Mouse (Mus musculus): ENCODE measurements around the gene Rbms1.

Gene Rbms1

DNA sequence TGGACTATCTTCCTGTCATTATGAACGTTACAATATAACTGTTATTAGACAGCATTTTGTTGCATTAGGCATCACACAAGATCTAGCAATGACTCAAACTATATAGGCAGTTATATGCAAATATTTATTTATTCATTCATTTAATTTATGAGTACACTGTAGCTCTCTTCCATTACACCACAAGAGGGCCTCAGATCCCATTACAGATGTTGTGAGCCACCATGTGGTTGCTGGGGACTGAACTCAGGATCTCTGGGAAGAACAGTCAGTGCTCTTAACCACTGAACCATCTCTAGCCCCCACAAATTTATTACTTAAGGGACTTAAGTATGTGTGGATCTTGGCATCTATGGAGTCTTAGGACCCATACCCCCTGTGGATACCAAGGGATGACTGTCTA lies 214.4 kb downstream of the Rbms1 start:
- DNase-seq = no peak

DNA sequence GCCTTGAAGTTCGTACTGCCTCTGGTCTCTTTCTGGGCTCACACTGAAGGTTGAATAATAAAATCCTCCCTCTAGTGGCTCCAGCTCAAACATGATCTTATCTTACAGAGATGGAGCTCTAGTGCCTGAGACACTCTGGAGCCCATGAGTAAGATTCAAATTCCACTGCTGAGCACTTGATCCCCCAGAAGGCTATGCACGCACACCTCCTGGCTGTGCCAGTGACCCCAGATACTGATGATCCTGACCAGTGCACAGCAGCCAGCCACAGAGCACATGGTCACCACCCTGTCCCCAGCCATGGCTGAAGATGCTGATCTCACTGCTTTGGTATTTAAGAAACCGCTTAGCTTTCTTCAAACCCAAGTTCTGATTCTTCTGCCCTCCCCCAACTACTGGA lies 215.4 kb downstream of the Rbms1 start:
- no peak for DNase-seq

DNA sequence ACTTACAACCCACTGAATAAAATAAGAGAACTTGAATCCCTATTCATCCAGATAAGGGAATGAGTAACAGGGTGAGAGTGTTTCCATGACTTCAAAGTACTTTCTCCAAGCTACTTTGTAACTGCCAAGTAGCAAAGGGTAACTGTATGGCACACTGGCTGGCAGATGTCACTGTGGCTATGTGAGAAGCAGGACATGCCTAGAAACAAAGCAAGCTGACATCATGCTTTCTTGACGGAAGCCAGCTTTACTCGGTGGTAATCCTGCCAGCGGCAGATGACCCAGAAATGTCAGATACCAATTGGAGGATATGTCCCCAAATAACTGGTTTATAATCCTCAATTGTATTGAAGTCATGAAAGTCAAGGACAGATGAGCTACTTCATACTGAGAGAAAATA lies 218.3 kb downstream of the Rbms1 start:
- DNase-seq = no peak

DNA sequence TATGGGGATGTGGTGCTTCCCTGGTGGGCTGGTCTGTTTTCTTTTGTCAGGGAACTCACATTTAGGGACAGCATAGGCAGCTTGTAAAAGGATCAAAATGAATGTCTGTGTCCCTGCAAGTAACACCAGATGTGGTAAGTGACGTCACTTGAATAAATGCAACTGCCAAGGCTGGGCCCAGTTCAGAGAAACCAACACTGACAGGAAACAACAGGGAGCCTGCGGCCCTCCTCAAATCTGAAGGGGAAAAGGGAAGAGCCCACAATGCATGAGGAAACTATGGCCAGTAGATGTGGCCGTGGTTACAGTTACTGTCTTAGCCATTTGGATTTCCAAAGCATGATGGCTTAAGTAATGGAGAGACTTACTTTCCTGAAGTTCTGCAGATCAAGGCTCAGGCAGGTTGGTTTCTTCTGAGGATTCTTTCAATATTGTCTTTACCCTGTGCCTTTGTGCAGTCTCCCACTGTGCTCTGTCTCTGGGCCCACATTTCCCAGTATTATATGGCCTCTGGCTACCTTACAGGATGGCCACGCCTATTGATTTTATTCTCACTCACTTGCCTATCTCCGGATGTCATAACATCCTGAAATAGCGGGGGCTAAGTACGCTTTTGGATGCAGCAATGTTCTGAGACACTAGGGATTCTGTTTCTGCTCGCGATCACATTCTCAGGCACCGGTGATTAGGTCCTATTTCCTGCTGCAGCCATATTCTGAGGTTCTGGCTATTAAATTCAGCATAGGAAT lies 223.4 kb downstream of the Rbms1 start:
- DNase-seq = no peak

DNA sequence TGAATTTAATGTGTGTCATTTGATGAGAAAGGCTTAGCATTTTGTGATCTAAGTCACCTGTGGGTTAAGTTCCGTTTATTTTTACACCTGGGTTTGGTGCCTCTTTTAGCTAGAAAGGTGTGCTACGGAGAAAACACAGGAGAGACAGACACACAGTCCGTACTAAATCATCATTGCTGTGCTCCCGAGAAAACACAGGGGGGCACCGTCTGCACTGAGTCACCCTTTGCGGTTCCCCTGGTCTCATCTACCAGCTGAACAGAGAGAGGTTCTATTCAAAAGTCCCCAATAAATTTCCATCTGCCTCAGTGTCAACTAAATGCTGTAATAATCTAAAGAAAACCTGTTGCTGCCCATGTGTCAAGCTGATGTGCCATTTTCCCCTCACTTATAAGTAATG lies 232.1 kb downstream of the Rbms1 start:
- no peak for DNase-seq

DNA sequence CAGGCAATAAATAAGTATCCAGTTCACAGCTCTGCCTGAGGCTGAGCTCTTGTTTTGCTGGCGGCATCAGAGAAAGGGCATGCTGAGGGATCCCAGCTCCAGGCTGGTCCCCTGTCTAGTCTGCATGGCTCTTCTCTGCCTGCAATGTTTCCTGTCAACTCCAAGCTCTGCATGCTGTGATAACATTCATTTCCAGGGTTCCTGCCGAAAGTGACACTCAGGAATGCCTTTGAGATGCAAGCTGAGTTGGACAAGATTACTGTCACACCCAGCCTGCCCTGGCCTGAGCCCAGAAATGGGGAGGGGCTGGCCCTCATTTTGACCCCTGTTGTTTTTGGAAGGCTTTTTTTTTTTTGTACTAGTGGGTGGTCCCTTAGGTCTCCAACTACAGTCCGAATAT lies 233.0 kb downstream of the Rbms1 start:
- no peak for DNase-seq

DNA sequence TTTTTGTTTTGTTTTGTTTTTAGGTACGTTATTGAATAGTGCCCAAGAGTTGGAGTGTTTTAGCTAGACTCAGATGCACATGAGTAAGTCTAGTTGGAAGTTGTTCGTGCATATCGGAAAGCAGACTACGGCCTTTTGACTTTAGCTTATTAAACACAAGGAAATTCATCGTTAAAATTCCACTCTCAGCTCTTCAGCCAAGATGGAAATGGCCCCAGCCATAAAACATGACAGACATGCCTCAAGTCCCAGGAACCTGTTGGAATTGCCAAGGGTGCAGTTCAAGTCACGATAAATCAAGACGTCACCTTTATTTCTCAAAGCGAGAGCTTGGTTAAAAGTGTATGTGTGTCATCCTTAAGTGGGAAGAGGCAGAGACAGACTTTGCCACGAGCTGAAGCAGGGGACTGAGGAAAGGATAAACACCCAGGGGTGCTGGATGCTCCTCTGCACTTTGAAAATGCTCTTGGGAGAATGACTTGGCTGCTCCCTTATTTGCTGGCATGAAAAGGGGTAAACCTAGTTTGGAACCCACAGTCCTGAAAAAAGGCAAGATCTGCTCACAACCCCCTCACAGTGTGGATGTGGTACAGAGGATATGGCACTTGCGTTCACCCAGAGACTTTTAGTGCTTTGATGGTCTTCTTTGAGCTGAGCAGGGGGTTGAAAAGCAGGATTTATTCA lies 233.9 kb downstream of the Rbms1 start:
- DNase-seq = no peak

DNA sequence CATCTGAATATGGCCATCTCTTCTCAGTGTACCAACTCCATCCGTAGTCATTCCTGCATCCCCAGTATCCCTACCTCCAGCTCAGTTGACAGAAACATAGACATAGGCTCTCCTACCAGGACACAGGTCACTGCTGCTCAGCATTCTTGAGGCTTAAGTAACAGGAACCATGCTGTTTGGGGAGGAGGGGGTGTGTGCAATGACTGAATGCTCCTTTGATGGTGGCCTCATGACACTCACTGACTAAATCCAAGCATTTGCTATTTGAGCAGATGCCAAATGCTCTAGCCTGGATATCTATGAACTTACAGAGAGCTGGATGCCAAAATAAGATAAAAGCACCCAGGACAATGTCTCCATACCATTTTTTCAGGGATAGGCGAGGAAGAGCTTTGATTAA lies 238.3 kb downstream of the Rbms1 start:
- DNase-seq = no peak

DNA sequence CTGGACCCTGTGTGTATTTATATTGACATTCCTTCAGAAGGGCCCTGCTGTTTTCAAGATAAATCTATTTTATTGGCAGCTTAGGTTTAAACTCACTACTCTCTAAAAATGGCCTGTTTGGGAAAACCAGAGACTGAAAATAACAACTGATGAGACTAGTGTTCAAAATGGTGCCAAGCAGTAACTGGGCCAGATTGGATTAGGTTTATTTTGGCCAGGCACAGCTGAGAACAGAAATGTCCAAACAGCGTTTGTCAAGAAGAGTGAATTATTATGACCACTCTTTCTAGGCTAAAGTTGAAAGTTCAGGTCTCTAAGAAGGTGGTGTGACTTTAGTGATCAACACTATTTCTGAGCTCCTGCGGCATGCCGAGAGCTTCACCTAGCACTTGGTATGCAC lies 240.0 kb downstream of the Rbms1 start:
- DNase-seq = no peak

DNA sequence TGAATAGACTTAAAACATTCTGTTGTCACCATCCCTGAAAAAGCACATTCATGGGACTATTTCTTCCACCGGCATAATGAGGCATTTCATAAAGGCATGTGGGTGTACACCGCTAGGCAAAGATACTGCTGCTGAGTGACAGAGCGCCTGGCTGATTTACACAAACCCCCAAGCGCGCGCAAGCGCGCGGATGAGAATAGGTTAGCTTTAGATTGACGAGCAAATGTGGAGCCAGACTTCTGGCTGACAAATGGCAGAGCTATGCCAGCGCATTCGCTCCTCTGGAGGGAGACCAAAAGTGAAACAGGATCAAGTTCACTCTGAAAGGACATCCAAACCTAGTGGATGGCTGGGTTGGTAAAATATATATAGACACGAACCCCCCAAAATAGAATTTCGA lies 240.5 kb downstream of the Rbms1 start, which contains the start of gene Itgb6:
Itgb6 (minus strand) TSS at position 130 of the 400 bp plus-strand sequence.
- DNase-seq = no peak

DNA sequence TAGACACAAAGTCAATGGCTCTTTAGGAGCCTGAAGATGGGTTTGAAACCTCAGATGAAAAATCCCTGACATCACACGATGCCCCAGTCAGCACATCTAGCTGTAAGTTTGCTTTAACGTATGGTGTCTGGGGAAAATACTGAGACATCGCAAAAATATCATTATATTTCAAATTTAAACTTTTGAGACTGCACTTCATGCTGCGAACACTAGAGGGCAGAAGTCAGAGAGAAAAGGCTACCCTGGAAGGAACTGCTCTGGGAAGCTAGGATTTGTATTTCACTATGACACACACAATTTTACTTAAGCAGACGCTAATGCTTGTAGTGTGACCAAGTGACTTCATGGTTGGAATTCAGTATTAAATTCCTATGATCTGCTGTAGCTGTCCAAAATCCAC lies 242.1 kb downstream of the Rbms1 start:
- DNase-seq = no peak

DNA sequence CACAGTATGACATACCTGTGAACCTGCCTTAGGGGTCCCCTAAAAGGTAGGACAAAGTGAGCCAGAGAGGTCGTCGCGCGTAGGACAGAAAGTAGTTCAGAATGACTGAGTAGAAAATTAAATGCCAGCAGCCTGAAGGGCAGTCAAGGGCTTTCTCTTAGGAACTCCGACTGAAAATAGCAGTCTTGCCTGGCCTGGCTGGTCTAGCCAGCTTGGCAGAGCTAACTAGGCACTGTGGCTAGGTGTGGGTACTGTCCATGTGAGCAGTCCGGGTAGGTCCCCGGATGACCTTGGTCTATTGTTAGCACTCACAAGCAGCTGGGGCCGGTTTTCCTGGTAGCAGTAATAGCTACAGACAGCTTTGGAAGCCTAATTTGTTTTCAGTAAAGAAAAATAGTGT lies 242.8 kb downstream of the Rbms1 start:
- no peak for DNase-seq

DNA sequence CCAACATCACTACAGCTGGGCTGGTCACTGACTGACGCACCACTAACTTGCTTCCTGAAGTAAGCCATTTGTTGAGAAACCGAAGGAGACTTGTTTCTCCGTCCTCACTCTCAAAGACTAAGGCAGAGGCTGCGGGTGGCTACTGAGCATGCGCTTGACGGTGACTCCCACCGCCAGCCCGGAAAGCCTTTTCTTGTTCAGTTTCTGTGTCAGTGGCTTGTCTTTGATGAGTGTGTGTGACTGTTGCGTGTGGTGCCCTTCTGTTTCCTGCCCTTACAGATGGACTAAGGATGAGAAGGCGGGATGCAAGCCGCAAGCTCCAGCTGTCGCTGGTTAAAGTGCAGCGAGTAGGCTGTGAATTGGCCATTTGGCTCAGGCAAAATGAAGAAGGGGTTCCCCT lies 245.6 kb downstream of the Rbms1 start:
- DNase-seq = peak; percentile 86

DNA sequence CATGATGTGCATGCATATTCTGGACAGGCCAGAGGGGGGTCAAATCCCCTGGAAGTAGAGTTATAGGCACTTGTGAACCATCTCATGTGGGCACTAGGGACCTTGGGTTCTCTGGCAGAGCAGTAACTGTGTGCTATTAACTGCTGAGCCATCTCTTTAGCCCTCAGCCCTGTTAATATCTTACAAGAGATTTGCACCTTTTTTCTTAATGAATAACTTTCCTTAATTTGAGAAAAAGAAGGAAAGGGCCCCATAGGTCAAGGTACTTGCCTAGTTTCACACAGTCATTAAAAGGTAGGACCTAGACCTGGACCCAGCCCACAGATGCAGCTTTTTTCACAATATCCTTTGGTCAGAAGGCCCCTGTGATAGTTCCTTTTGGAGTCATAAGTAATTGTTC lies 246.4 kb downstream of the Rbms1 start:
- no peak for DNase-seq

DNA sequence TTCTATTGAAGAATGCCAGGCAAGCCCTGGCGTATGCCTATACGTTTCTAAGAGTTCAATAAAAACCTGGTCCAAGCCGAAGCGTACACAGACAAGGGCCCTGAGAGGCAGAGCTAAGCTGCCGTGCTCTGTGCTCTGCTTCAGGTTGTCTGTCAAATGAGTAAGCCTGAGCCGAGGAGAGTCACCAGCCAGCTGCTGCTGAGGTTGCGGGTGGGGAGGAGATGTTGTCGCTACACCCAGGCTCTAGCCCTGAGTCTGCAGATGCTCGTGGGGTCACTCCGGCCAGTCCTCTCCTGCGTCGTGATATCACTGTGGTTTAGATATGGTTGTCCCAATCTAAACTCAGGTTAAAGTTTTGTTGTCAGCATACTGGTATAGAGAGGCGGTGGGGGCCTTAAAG lies 247.2 kb downstream of the Rbms1 start:
- DNase-seq = no peak

DNA sequence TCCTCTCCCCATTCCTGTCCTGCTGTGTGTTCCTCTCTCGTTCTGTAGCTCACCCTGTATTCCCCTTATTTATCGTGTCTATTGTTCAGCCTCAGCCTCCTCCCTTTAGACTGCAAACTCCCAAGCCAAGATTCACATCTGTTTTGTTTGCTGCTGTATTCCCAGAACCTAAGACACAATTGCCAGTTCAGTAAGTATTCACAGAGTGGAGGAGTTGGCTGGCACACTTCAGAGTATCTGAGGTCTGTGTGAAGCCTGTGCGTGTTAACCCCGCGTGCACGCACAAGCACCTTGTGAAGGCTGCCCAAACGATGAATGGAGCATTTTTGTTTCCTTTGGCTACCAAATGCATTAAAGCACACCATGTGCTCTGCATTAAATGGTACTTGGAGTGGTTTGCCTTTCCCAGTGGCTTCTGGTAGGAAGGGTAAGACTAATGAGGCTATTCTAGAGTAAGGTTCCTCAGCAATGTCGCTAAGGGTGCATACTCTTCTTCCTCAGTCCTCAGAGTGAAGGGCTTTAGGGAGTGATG lies 248.0 kb downstream of the Rbms1 start:
- no peak for DNase-seq

DNA sequence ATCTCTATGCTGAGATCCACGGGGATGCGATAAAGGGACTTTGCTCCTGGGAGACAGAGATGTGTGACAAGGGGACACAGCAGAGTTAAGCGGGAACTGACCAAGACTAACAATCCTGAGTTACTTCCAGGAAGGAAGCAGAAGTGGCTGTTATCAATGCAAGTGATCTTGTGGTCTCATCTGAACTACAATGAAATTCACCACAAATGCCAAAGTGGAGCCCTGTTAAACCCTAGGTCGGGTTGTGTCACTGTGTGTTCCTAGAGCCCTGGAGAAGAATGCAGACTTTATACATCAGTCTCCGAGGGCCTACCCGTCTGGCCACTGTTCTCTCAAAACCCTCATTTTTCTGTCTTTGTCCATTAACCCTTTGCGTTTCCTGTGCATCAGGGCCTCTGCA lies 248.5 kb downstream of the Rbms1 start:
- DNase-seq = no peak

DNA sequence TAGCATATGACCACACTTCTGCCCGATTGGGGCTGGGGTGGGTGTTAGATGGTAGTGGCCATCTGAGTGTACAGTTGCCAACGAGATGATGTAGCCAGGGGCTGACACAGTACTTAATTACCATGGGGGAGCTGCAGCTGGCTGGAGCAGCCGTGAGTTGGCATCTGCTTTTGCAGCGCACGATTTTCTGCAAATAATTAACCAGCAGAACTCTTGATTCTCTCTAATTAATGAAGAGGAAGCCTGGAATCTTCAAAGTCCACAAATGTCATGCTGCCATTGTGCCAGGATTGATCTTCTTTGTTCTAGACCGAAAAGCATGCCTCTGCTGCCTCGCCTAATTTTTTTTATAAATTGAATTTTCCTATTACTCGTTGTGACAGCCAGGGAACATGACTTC lies 249.1 kb downstream of the Rbms1 start:
- no peak for DNase-seq

DNA sequence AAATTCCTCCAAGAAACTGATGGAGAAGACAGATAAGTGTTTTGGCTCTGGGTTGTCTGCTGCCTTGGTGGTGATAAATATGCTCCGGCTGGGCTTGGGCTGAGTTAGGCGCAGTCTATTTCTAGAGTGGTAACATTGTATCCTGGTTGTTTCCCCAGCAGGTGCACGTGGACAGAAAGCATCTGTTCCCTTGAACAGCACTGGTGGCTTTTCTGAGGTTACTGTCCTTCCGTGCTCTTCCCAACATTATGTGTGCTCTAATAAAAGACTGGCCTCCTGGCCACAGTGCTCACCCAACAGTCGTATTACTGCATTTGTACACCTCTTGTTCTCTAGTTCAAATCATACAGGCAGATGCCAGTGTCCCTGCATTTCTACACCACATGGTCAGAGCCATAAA lies 250.1 kb downstream of the Rbms1 start:
- DNase-seq = no peak

DNA sequence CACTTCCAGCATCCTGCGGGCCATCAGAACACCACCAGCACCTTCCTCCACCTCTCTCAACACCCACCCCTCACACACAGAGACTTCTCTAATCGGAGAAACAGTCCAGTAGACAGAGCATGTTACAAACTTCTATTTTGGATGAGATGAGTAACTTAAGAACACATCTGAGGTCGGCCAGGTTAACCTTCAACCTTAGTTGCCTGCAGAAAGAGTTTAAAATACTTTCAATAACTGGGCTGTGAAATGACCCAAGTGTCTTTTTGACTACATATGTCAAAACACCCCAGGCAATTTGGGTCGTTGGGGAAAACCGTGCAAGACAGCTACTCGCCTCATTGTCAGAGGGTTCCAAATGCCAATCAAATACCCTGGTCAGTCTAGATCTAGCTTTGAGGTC lies 250.5 kb downstream of the Rbms1 start:
- no peak for DNase-seq

DNA sequence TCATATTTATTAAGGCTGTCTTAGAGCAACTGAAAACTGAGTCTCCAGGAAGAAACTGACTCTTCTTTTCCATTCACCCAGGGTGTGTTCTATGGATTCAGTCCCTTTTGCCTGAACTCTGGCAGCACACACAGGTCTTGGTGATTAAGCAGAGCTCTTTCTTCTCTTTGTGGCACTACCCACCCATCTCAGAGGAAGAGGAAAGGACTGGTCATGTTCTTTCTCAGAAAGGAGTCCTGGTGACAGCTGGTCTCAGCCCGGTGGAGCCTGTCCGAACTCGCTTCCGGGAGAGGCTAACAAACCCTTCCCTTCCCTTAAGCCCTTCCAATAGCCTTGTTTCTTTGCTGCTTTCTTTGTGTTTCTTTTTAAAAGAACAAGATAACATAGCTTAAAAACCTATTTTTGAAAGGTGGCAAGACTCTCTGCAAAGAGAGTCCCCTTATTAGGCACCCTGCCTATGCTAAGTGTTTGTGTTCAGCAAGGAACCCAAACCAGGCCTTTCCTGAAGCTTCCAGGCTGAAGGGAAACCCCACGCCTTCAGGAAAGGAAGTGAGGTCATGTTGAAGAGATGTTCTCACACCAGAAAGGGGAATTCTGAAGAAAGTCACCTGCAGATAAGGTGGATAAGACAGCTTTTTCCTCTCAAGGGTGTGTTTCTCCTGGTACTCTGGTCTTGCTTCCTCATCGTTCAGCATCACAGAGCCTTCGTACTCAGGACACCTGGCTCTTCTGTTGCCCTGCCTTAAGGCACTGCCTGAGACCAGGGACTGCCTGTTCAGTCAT lies 251.7 kb downstream of the Rbms1 start:
- DNase-seq = no peak

DNA sequence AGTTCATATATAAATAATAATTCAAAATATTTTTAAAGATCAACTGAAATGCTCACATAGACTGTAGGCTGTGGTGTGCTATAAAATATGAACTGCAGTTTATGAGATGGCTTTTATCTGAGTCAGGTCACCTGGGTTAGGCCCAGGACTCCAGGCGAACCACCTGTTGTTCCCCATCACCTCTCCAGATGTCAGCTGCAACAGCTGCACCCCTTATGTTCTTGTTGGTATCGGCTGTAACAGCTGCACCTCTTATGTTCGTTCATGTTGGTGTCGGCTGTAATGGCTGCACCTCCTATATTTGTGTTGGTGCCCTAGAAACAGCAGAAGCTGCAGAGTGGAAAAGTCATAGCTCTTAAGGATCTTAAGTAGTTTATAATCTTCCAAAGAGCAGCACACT lies 252.7 kb downstream of the Rbms1 start:
- DNase-seq = no peak

DNA sequence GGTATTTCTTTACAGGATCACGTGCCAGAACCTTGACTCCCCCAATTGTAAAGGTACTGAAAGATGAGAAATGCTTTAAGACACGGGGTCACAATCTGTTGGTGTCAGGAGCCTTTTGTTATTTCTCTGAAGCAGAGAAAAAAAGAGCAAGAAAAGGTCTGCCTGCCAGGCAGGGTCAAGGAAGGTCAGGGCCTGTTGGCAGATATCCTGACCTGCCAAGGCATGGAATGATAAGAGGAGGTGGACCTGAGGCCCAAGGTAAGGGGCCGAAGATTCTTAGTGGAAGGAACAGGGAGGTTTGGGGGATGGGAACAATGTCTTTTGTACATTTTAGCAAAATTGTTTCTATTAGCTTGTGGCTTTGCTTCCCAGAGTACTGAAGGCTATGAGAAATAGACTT lies 254.3 kb downstream of the Rbms1 start:
- DNase-seq = no peak

DNA sequence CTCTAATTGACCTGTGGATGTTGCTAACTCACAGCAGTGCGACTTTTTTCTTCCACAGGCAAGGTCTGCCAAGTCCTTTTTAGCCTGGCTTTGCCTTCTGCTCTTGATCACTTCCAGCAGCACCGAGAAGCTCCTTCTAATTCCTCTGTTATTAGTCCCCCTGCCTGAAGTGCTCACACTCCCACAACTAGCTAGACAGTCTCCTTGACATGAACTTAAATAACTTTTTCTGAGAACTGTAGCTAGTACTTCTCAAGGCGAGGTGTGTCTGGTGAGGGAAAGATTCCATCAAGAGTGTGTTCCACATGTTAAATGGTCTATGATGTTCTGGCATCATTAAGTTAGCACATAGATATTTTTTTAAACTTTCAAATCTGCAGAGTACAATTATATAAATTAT lies 256.1 kb downstream of the Rbms1 start:
- DNase-seq = no peak

Measured in thymus, postnatal 14 days (tissue).